Mouse (Mus musculus) T-cell, adult 2 months (primary cell): ENCODE results near the gene Cdc27.
"Not testable (repeated sequence)": the region's sequence is repeated elsewhere in the genome, so short reads cannot be mapped to it uniquely, and the experiment has no call there.

ENCODE experiments used
- DNase-seq: peaks from one replicate; pipeline ENCODE4 v3.0.0; 2022; ENCODE audit warnings: low spot score

Cdc27 gene

GRCm38 (mm10) chr11:104550406-104550974 is at the start of gene Cdc27, which contains the start of gene Myl4:
Gene Cdc27 (minus strand): TSS chr11:104550620.
Gene Myl4 (plus strand): TSS chr11:104550663.
- peak; percentile 98 for DNase-seq

- no peak for DNase-seq
These were observed 49.0 kb upstream of the Cdc27 start for GRCm38 (mm10) chr11:104599265-104599945.

- DNase-seq, result no peak
These were observed 45.9 kb upstream of the Cdc27 start for GRCm38 (mm10) chr11:104596365-104596764.

GRCm38 (mm10) chr11:104592066-104592835 is 41.8 kb upstream of the Cdc27 start:
- no peak for DNase-seq

GRCm38 (mm10) chr11:104590148-104590547 is 39.7 kb upstream of the Cdc27 start:
- peak; percentile 80 for DNase-seq

GRCm38 (mm10) chr11:104589570-104589969 is 39.1 kb upstream of the Cdc27 start:
- no peak for DNase-seq

- no peak for DNase-seq
These were observed 38.1 kb upstream of the Cdc27 start for GRCm38 (mm10) chr11:104588513-104588912.

- DNase-seq, result no peak
These were observed 37.5 kb upstream of the Cdc27 start for GRCm38 (mm10) chr11:104587904-104588303.

GRCm38 (mm10) chr11:104585495-104585894 is 35.1 kb upstream of the Cdc27 start:
- DNase-seq, result no peak

GRCm38 (mm10) chr11:104582630-104583364 is 32.4 kb upstream of the Cdc27 start:
- peak; percentile 33 for DNase-seq

- DNase-seq, result no peak
These were observed 31.8 kb upstream of the Cdc27 start for GRCm38 (mm10) chr11:104582308-104582606.

- peak; percentile 73 for DNase-seq
These were observed 31.3 kb upstream of the Cdc27 start for GRCm38 (mm10) chr11:104581446-104582307.

GRCm38 (mm10) chr11:104580606-104581005 is 30.2 kb upstream of the Cdc27 start:
- DNase-seq, result no peak

GRCm38 (mm10) chr11:104580091-104580490 is 29.7 kb upstream of the Cdc27 start:
- no peak for DNase-seq

- no peak for DNase-seq
These were observed 29.2 kb upstream of the Cdc27 start for GRCm38 (mm10) chr11:104579575-104579974.

GRCm38 (mm10) chr11:104579084-104579483 is 28.7 kb upstream of the Cdc27 start:
- no peak for DNase-seq

GRCm38 (mm10) chr11:104578074-104578473 is 27.7 kb upstream of the Cdc27 start:
- DNase-seq, result no peak

- no peak for DNase-seq
These were observed 26.6 kb upstream of the Cdc27 start for GRCm38 (mm10) chr11:104576772-104577612.

- no peak for DNase-seq
These were observed 22.1 kb upstream of the Cdc27 start for GRCm38 (mm10) chr11:104572566-104572965.

GRCm38 (mm10) chr11:104572091-104572490 is 21.7 kb upstream of the Cdc27 start:
- DNase-seq, result no peak

GRCm38 (mm10) chr11:104571373-104571772 is 21.0 kb upstream of the Cdc27 start:
- not testable (repeated sequence) for DNase-seq
